Comparison of ENCODE assay signal across 20 mouse cellular contexts in genomic region chr13:94212179-94212578, GRCm38 (mm10).
DNase-seq lines count a peak whose midpoint lies in the region; ATAC-seq lines count a peak whose summit lies in the region.
"Had no signal": no experiment of that assay in that cellular context is flagged by ENCODE, and none has a peak within 500 bp of the region (broad histone marks: within the 10 kb centered on the region; RNA-seq: fewer than 3 reads in every experiment).

No protein-coding gene starts in this region.

- no peaks in the 10 kb centered on the region for H3K27me3 ChIP-seq in forebrain, embryonic 11.5 days (ENCODE audit: control insufficient read depth, insufficient read depth, low read length)
- H3K27me3 ChIP-seq in forebrain, embryonic 10.5 days (ENCODE audit: poor library complexity, severe bottlenecking), result no peaks in the 10 kb centered on the region
- no peaks in the 10 kb centered on the region for H3K27me3 ChIP-seq in hindbrain, embryonic 14.5 days (ENCODE audit: control insufficient read depth, insufficient read depth, low read length)
- no peaks in the 10 kb centered on the region for H3K27me3 ChIP-seq in hindbrain, embryonic 13.5 days
- H3K27me3 ChIP-seq in forebrain, embryonic 15.5 days, result no peaks in the 10 kb centered on the region
- H3K27me3 ChIP-seq: heart, embryonic 12.5 days; hindbrain, embryonic 15.5 days had no signal

- no peak overlapping the region for H3K4me2 ChIP-seq in forebrain, embryonic 11.5 days (ENCODE audit: low read depth, low read length, severe bottlenecking)
- no peak overlapping the region for H3K4me2 ChIP-seq in hindbrain, embryonic 14.5 days (replicated peaks)
- no peak overlapping the region for H3K4me2 ChIP-seq in hindbrain, embryonic 13.5 days
- no peak overlapping the region for H3K4me2 ChIP-seq in forebrain, embryonic 15.5 days (replicated peaks)
- H3K4me2 ChIP-seq: heart, embryonic 12.5 days; hindbrain, embryonic 15.5 days had no signal

- H3K9me3 ChIP-seq in forebrain, embryonic 11.5 days (ENCODE audit: control insufficient read depth, low read length), result no peaks in the 10 kb centered on the region; the same call in 1 of the 2 replicates
- peaks cover 6% of the 10 kb centered on the region; the same call in 1 of the 2 replicates for H3K9me3 ChIP-seq in forebrain, embryonic 10.5 days
- H3K9me3 ChIP-seq in hindbrain, embryonic 14.5 days (ENCODE audit: control insufficient read depth, low read length), result peaks cover 4% of the 10 kb centered on the region; the same call in 1 of the 2 replicates
- peaks cover 6% of the 10 kb centered on the region for H3K9me3 ChIP-seq in hindbrain, embryonic 13.5 days
- H3K9me3 ChIP-seq in forebrain, embryonic 15.5 days, result no peaks in the 10 kb centered on the region
- H3K9me3 ChIP-seq: G1E had no signal

- peak overlapping the region; percentile 43; the same call in 1 of the 2 replicates for H3K27ac ChIP-seq in forebrain, embryonic 11.5 days (ENCODE audit: low read depth, low read length)
- no peak overlapping the region for H3K27ac ChIP-seq in forebrain, embryonic 10.5 days
- 0 out of 2 replicates have a peak overlapping the region, but pooled peaks have one; percentile 23 for H3K27ac ChIP-seq in hindbrain, embryonic 14.5 days
- no peak overlapping the region for H3K27ac ChIP-seq in hindbrain, embryonic 13.5 days
- peak overlapping the region; percentile 68 for H3K27ac ChIP-seq in forebrain, embryonic 15.5 days (replicated peaks)
- H3K27ac ChIP-seq: embryonic facial prominence, embryonic 10.5 days had no signal

- no peaks in the 10 kb centered on the region for H3K4me1 ChIP-seq in forebrain, embryonic 11.5 days (replicated peaks; ENCODE audit: control insufficient read depth, insufficient read depth, low read length)
- peaks cover 16% of the 10 kb centered on the region for H3K4me1 ChIP-seq in forebrain, embryonic 10.5 days
- H3K4me1 ChIP-seq in hindbrain, embryonic 14.5 days (replicated peaks; ENCODE audit: control insufficient read depth, insufficient read depth, low read length), result no peaks in the 10 kb centered on the region
- H3K4me1 ChIP-seq in hindbrain, embryonic 13.5 days (replicated peaks), result peaks cover 10% of the 10 kb centered on the region
- H3K4me1 ChIP-seq in forebrain, embryonic 15.5 days, result peaks cover 14% of the 10 kb centered on the region
- H3K4me1 ChIP-seq: heart, embryonic 12.5 days had no signal

- ATAC-seq in forebrain, embryonic 11.5 days (replicated peaks; ENCODE audit: low FRiP score), result no peak
- ATAC-seq in hindbrain, embryonic 14.5 days (ENCODE audit: low FRiP score), result no peak
- ATAC-seq in hindbrain, embryonic 13.5 days (ENCODE audit: low FRiP score), result no peak
- ATAC-seq in forebrain, embryonic 15.5 days (replicated peaks), result no peak
- ATAC-seq: CD4-positive, CD25-positive, alpha-beta regulatory T cell, adult 4 months; intestine, embryonic 16.5 days had no signal

- WGBS in forebrain, embryonic 11.5 days, result 95% methylated on average over 2 of the region's 2 CpGs
- WGBS in forebrain, embryonic 10.5 days, result 95% methylated on average over 2 of the region's 2 CpGs
- WGBS in hindbrain, embryonic 14.5 days, result 98% methylated on average over 2 of the region's 2 CpGs
- 97% methylated on average over 2 of the region's 2 CpGs for WGBS in hindbrain, embryonic 13.5 days
- WGBS in forebrain, embryonic 15.5 days, result 78% methylated on average over 2 of the region's 2 CpGs

- no peak overlapping the region for H3K4me3 ChIP-seq in forebrain, embryonic 11.5 days (ENCODE audit: low read depth, low read length)
- H3K4me3 ChIP-seq in forebrain, embryonic 10.5 days, result no peak overlapping the region
- H3K4me3 ChIP-seq in hindbrain, embryonic 14.5 days (replicated peaks; ENCODE audit: low read length), result no peak overlapping the region
- H3K4me3 ChIP-seq in hindbrain, embryonic 13.5 days, result no peak overlapping the region
- H3K4me3 ChIP-seq in forebrain, embryonic 15.5 days, result no peak overlapping the region
- H3K4me3 ChIP-seq: embryonic facial prominence, embryonic 10.5 days; heart, embryonic 12.5 days; hindbrain, embryonic 15.5 days had no signal

- no peak overlapping the region for H3K9ac ChIP-seq in forebrain, embryonic 11.5 days (ENCODE audit: low read length)
- no peak overlapping the region for H3K9ac ChIP-seq in hindbrain, embryonic 14.5 days
- H3K9ac ChIP-seq in hindbrain, embryonic 13.5 days, result no peak overlapping the region
- no peak overlapping the region for H3K9ac ChIP-seq in forebrain, embryonic 15.5 days (replicated peaks)
- H3K9ac ChIP-seq: heart, embryonic 12.5 days; hindbrain, embryonic 15.5 days had no signal

- no peaks in the 10 kb centered on the region; the same call in 1 of the 2 replicates for H3K36me3 ChIP-seq in forebrain, embryonic 11.5 days (ENCODE audit: control insufficient read depth, insufficient read depth, low read length)
- H3K36me3 ChIP-seq in forebrain, embryonic 10.5 days (replicated peaks), result peaks cover 21% of the 10 kb centered on the region
- H3K36me3 ChIP-seq in hindbrain, embryonic 14.5 days (replicated peaks; ENCODE audit: control insufficient read depth, insufficient read depth), result peaks cover 29% of the 10 kb centered on the region
- peaks cover 34% of the 10 kb centered on the region for H3K36me3 ChIP-seq in hindbrain, embryonic 13.5 days
- peaks cover 17% of the 10 kb centered on the region for H3K36me3 ChIP-seq in forebrain, embryonic 15.5 days
- H3K36me3 ChIP-seq: G1E had no signal

- DNase-seq in forebrain, embryonic 11.5 days (ENCODE audit: low spot score), result no peak
- no peak for DNase-seq in forebrain, embryonic 10.5 days (ENCODE audit: extremely low spot score, low spot score)
- no peak for DNase-seq in hindbrain, embryonic 14.5 days (ENCODE audit: low spot score)
- DNase-seq in brain, adult 2 months (ENCODE audit: low read depth, low spot score), result peak; percentile 20
- DNase-seq in cerebellum, postnatal 14 days, result no peak
- no peak for DNase-seq in layer of hippocampus, adult 18-20 months (ENCODE audit: low spot score in 2 of 2)
- DNase-seq: adrenal gland, adult 8-10 months; B cell, adult 2 months; cerebellum, adult 18-20 months; cerebellum, adult 9-11 months; gastrocnemius, postnatal 14 days; heart, postnatal 36 days had no signal

Comparison
In these comparisons a context has a peak if more than half of its experiments do, and no peak if none do; other contexts are left out.
1. H3K27ac ChIP-seq: peak in forebrain, embryonic 11.5 days (single experiment), hindbrain, embryonic 14.5 days (single experiment) and forebrain, embryonic 15.5 days (single experiment); none in forebrain, embryonic 10.5 days (single experiment) and hindbrain, embryonic 13.5 days (single experiment).